Mouse (Mus musculus) midbrain, embryonic 12.5 days (tissue): Measurements from ENCODE around the gene Kdm2b. TPM values are rescaled to one million over a fixed set of nuclear protein-coding genes. Genes with fewer than 3 reads are reported as not detected.

Experiments used
- ATAC-seq: fragments of 200-750 bp; cut with Nextera tagmentation; 2 replicates; pipeline ENCODE4 v1.8.0; 2017; ENCODE audit warnings: low read depth, moderate TSS enrichment, moderate library complexity; ENCODE audit not compliant: low FRiP score
- H3K27ac ChIP-seq: fragments of 300-500 bp; sonication (generic); replicated peaks from 2 replicates; pipeline ENCODE4 v1.5.1; 2016; ENCODE audit warnings: mild to moderate bottlenecking
- H3K27me3 ChIP-seq: fragments of 300-500 bp; sonication (generic); 2 replicates; pipeline ENCODE4 v1.6.1; 2016; ENCODE audit warnings: mild to moderate bottlenecking
- H3K36me3 ChIP-seq: fragments of 300-500 bp; sonication (generic); 2 replicates; pipeline ENCODE4 v1.6.1; 2016
- H3K4me1 ChIP-seq: fragments of 300-500 bp; sonication (generic); 2 replicates; pipeline ENCODE4 v1.6.1; 2016
- H3K4me2 ChIP-seq: fragments of 300-500 bp; sonication (generic); replicated peaks from 2 replicates; pipeline ENCODE4 v1.6.1; 2016; ENCODE audit warnings: mild to moderate bottlenecking, moderate library complexity
- H3K4me3 ChIP-seq: fragments of 300-500 bp; sonication (generic); 2 replicates; pipeline ENCODE4 v1.5.1; 2016; ENCODE audit warnings: mild to moderate bottlenecking
- H3K9ac ChIP-seq: fragments of 300-500 bp; sonication (generic); replicated peaks from 2 replicates; pipeline ENCODE4 v1.6.1; 2016; ENCODE audit warnings: mild to moderate bottlenecking, moderate library complexity
- H3K9me3 ChIP-seq: fragments of 300-500 bp; sonication (generic); 2 replicates; pipeline ENCODE4 v1.6.1; 2016; ENCODE audit warnings: mild to moderate bottlenecking
- WGBS: fragments of 180-500 bp; shearing (Covaris S2); methylation state at CpG from one replicate; pipeline ENCODE4 v1.1.7; 2016; 5-methylcytosine and 5-hydroxymethylcytosine counted together
- polyA plus RNA-seq: library from polyadenylated mRNA; unstranded; fragments of >200 nt; fragmentation: Nextera tagmentation; extraction: Ambion mirVana; gene quantifications from 2 replicates; pipeline ENCODE4 v1.2.1, GENCODE M21; 2016

The Kdm2b gene
- 108 and 115 TPM in 2 replicates for polyA plus RNA-seq

- Histone ChIP-seq H3K4me1 (peaks cover 67% of the 10 kb centered on the region), H3K9ac (peak within 1 kb of the TSS; percentile 81), H3K36me3 (no peaks in the 10 kb centered on the region), H3K27me3 (no peaks in the 10 kb centered on the region), H3K9me3 (no peaks in the 10 kb centered on the region), H3K27ac (peak within 1 kb of the TSS; percentile 91), H3K4me2 (peak within 1 kb of the TSS; percentile 97), H3K4me3 (peak within 1 kb of the TSS; percentile 75)
- 2% methylated on average over 15 of the region's 15 CpGs for WGBS
- peak; percentile 32; the same call in 1 of the 2 replicates for ATAC-seq
Measured at GRCm38 (mm10) chr5:122989551-122990330, at the start of gene Kdm2b. Gene Kdm2b, minus strand, starts transcription at chr5:122989823.

GRCm38 (mm10) chr5:123039120-123039752, 49.6 kb upstream of the Kdm2b start:
- Histone ChIP-seq H3K9ac (0 out of 2 replicates have a peak overlapping the region, but pooled peaks have one; percentile 11), H3K4me1 (peaks cover 8% of the 10 kb centered on the region; the same call in 1 of the 2 replicates), H3K36me3 (no peaks in the 10 kb centered on the region), H3K4me3 (peak overlapping the region; percentile 20), H3K9me3 (no peaks in the 10 kb centered on the region), H3K27me3 (peaks cover 7% of the 10 kb centered on the region; the same call in 1 of the 2 replicates), H3K4me2 (peak overlapping the region; percentile 53), H3K27ac (no peak overlapping the region)
- no peak; the same call in 1 of the 2 replicates for ATAC-seq
- WGBS = 4% methylated on average over 25 of the region's 25 CpGs

DNA sequence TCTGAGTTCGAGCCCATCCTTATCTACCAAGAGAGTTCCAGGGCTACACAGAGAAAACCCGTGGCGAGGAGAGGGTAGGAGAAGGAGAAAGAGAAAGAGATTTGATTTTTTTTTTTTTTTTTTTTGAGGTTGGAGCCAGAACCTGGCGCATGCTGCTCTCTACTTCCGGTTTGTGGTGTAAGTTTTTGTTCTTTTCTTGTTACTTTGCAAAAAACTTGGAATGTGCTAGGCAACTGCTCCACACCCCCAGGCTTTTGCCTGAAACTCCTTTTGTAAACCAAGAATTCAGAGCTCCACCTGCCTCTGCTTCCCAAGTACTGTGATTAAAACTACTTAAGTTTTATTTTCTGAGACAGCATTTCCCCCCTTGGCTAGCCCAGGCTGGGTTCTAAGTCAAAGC, 48.5 kb upstream of the Kdm2b start:
- ATAC-seq = no peak
- 90% methylated on average over 5 of the region's 5 CpGs for WGBS

DNA sequence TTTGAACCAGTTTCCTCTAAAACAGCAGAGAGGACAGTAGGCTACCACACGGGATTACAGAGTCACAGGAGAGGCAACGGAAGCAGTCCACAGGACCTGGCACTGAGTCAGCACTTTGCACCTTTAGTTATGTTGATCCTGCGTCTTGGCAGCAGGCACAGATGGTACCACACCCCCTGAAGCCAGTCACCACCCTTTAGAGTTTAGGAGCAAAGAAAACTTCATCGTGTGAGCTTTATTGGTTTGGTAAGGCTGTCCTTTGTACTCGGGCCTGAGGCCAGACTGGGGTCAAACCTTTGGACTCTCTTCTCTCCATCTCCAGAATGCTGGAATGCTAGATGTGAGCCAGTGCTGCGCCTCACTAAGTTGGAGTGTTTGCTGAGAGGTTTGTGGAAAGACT, 45.9 kb upstream of the Kdm2b start:
- H3K36me3 ChIP-seq = peaks cover 3% of the 10 kb centered on the region; the same call in 1 of the 2 replicates
- peaks cover 2% of the 10 kb centered on the region; the same call in 1 of the 2 replicates for H3K27me3 ChIP-seq
- no peaks in the 10 kb centered on the region for H3K9me3 ChIP-seq
- no peak for ATAC-seq
- no peak overlapping the region for H3K9ac ChIP-seq
- 40% methylated on average over 6 of the region's 6 CpGs for WGBS
- no peak overlapping the region for H3K27ac ChIP-seq
- no peak overlapping the region for H3K4me2 ChIP-seq
- H3K4me3 ChIP-seq = no peak overlapping the region
- H3K4me1 ChIP-seq = peaks cover 8% of the 10 kb centered on the region; the same call in 1 of the 2 replicates

More for the DNA sequence above, 48.5 kb upstream of the Kdm2b start:
- H3K4me1 ChIP-seq = peaks cover 8% of the 10 kb centered on the region; the same call in 1 of the 2 replicates
- H3K36me3 ChIP-seq = no peaks in the 10 kb centered on the region
- peaks cover 7% of the 10 kb centered on the region; the same call in 1 of the 2 replicates for H3K27me3 ChIP-seq
- H3K9ac ChIP-seq = no peak overlapping the region
- no peaks in the 10 kb centered on the region for H3K9me3 ChIP-seq
- H3K4me2 ChIP-seq = no peak overlapping the region
- H3K27ac ChIP-seq = no peak overlapping the region
- no peak overlapping the region for H3K4me3 ChIP-seq

DNA sequence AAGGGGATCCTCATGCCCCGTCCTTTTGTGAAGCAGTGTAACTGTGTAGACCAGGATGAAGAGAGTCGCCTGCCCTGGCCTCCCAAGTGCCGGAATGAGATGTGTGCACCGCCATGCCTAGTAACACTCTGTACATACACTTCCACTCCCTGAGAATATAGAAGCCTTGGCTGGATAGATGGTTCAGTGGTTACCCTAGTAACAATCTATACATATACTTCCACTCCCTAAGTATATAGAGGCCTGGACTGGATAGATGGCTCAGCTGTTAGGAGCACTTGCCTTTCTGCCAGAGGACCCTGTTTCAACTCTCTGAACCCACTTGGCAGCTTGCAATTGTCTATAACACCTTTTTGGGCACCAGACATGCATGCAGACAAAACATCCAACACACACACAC, 45.5 kb upstream of the Kdm2b start:
- peaks cover 8% of the 10 kb centered on the region; the same call in 1 of the 2 replicates for H3K4me1 ChIP-seq
- no peak overlapping the region for H3K4me2 ChIP-seq
- H3K9me3 ChIP-seq = no peaks in the 10 kb centered on the region
- H3K4me3 ChIP-seq = no peak overlapping the region
- 86% methylated on average over 4 of the region's 4 CpGs for WGBS
- H3K27ac ChIP-seq = no peak overlapping the region
- no peak for ATAC-seq
- no peak overlapping the region for H3K9ac ChIP-seq
- H3K27me3 ChIP-seq = no peaks in the 10 kb centered on the region
- H3K36me3 ChIP-seq = peaks cover 4% of the 10 kb centered on the region; the same call in 1 of the 2 replicates

- Histone ChIP-seq H3K27ac (no peak overlapping the region), H3K27me3 (no peaks in the 10 kb centered on the region), H3K4me3 (no peak overlapping the region), H3K4me2 (no peak overlapping the region), H3K9me3 (no peaks in the 10 kb centered on the region), H3K36me3 (peaks cover 16% of the 10 kb centered on the region), H3K4me1 (no peaks in the 10 kb centered on the region), H3K9ac (no peak overlapping the region)
- WGBS = 59% methylated on average over 7 of the region's 7 CpGs
- no peak for ATAC-seq
Measured at GRCm38 (mm10) chr5:123033646-123034160, 44.1 kb upstream of the Kdm2b start.

DNA sequence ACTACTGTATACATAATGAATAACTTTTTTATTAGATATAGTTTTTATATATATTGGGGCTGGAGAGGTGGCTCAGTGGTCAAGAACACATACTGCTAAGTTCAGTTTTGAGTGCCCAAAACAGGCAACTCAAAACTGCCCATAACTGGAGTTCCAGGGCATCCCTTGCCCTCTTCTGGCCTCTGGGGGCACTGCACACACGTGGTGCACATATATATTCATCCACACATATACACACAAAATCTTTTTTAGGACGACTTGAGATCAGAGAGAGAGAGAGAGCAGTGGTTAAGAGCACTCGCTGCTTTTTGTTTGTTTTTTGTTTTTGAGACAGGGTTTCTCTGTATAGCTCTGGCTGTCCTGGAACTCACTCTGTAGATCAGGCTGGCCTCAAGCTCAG, 41.7 kb upstream of the Kdm2b start:
- no peak overlapping the region for H3K4me2 ChIP-seq

DNA sequence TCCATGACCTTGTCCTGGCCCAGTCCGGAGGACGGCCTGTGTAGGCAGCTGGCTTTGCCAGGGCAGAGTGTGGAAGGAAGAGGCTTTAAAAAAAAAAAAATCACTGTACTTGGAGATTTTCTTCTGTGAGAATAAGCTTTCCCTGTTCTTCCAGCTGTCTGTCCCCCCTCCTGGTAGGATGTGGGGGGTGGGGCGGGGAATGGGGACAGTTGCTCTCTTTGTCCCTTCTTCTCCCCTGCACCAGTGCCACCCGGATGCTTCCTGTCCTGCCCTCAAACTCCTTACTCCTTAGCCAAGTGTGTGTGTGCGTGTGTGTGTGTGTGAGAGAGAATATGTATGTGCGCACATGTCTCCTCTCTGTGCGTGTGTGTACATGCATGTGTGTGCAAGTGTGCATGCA, 40.1 kb upstream of the Kdm2b start:
- Histone ChIP-seq H3K4me1 (no peaks in the 10 kb centered on the region), H3K4me2 (no peak overlapping the region), H3K9ac (no peak overlapping the region), H3K27ac (no peak overlapping the region), H3K36me3 (peaks cover 16% of the 10 kb centered on the region), H3K27me3 (no peaks in the 10 kb centered on the region), H3K9me3 (no peaks in the 10 kb centered on the region), H3K4me3 (no peak overlapping the region)
- no peak for ATAC-seq
- WGBS = 91% methylated on average over 7 of the region's 7 CpGs

More for the DNA sequence above, 41.7 kb upstream of the Kdm2b start:
- Histone ChIP-seq H3K9me3 (no peaks in the 10 kb centered on the region), H3K27ac (no peak overlapping the region), H3K36me3 (peaks cover 16% of the 10 kb centered on the region), H3K27me3 (no peaks in the 10 kb centered on the region), H3K9ac (no peak overlapping the region), H3K4me3 (no peak overlapping the region), H3K4me1 (no peaks in the 10 kb centered on the region)
- WGBS = 90% methylated on average over 3 of the region's 3 CpGs
- ATAC-seq = no peak

DNA sequence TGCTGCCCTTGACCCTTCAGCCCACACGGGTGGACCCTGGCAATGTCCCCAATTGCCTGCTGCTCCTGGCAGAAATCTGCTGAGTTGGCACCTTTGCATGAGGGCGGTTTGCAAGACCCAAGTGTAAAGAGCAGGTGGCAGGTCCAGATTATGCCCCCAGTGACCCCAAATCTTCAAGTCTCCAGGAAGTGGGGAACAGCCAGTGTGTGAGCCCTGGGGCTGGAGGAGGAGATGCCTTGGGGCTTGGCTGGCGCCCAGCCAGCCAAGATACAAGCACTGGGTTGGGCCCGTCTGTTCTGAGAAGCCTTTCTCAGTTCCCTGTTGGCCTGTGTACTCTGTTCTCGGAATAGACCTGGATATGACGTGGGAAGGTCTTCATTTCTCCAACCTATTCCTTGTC, 37.8 kb upstream of the Kdm2b start:
- H3K9me3 ChIP-seq = no peaks in the 10 kb centered on the region
- no peaks in the 10 kb centered on the region for H3K27me3 ChIP-seq
- H3K36me3 ChIP-seq = peaks cover 16% of the 10 kb centered on the region
- no peak for ATAC-seq
- H3K9ac ChIP-seq = no peak overlapping the region
- no peak overlapping the region for H3K27ac ChIP-seq
- no peak overlapping the region for H3K4me2 ChIP-seq
- no peaks in the 10 kb centered on the region for H3K4me1 ChIP-seq
- WGBS = 81% methylated on average over 6 of the region's 6 CpGs
- H3K4me3 ChIP-seq = no peak overlapping the region

DNA sequence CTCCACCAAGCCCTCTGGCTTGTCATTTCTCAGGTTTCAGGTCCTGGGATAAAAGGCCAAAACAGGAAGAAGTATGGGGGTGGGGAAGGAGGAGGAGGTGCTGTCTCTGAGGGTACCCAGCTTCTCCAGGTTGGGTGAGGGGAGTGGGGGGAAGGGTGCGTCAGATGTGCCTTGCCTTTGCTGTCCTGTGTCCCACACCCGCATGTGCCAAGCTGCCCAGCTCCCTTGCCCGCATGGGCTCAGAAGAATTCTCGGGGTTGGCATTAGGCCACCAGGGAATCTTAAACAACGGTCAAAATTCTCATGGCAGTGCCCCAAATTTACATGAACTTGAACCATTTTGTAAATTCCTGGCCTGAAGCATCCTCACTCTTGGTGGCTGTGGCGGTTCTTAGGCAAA, 36.8 kb upstream of the Kdm2b start:
- Histone ChIP-seq H3K27me3 (no peaks in the 10 kb centered on the region), H3K9me3 (no peaks in the 10 kb centered on the region), H3K4me2 (no peak overlapping the region), H3K27ac (no peak overlapping the region), H3K36me3 (peaks cover 13% of the 10 kb centered on the region), H3K4me1 (no peaks in the 10 kb centered on the region), H3K4me3 (no peak overlapping the region), H3K9ac (no peak overlapping the region)
- ATAC-seq = no peak
- WGBS = 80% methylated on average over 6 of the region's 6 CpGs

DNA sequence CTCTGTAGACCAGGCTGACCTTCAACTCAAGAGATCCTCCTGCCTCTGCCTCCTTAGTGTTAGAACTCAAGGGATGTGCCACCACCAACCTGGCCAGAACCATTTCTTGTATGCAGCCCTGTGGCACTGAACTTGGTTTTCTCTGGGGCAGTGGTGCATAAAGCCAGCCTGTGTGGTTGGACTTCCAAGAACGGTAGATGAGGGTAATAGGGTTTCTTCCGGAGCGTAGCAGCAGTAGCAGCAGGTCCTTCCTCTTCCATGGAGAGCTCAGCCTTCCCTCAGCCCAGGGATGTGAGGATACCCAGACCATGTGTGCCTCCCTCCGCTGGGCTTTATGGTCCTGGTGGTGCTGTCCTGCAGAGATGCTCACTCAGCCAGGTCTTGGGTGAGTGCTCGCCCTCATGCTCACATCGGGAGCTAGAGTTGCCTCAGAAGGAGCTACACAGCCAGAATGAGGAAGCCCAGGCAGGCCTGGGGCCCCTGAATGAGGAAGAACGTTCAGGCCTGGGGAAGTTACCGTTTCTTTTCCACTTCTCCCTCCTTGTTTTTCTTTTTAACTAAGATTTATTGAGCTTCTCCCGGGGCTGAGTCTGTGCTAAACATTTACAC, 35.4 kb upstream of the Kdm2b start:
- Histone ChIP-seq H3K27me3 (no peaks in the 10 kb centered on the region), H3K4me3 (no peak overlapping the region), H3K4me2 (no peak overlapping the region), H3K27ac (no peak overlapping the region), H3K36me3 (peaks cover 12% of the 10 kb centered on the region), H3K9me3 (no peaks in the 10 kb centered on the region), H3K4me1 (no peaks in the 10 kb centered on the region), H3K9ac (no peak overlapping the region)
- ATAC-seq = no peak
- 87% methylated on average over 9 of the region's 9 CpGs for WGBS

GRCm38 (mm10) chr5:123024312-123024711, 34.7 kb upstream of the Kdm2b start:
- Histone ChIP-seq H3K9ac (no peak overlapping the region), H3K4me1 (peaks cover 6% of the 10 kb centered on the region), H3K36me3 (peaks cover 4% of the 10 kb centered on the region; the same call in 1 of the 2 replicates), H3K4me3 (no peak overlapping the region), H3K27me3 (no peaks in the 10 kb centered on the region), H3K9me3 (no peaks in the 10 kb centered on the region), H3K4me2 (no peak overlapping the region), H3K27ac (no peak overlapping the region)
- 90% methylated on average over 6 of the region's 6 CpGs for whole genome bisulfite sequencing
- no peak for ATAC-seq
